In the genomic region with DNA sequence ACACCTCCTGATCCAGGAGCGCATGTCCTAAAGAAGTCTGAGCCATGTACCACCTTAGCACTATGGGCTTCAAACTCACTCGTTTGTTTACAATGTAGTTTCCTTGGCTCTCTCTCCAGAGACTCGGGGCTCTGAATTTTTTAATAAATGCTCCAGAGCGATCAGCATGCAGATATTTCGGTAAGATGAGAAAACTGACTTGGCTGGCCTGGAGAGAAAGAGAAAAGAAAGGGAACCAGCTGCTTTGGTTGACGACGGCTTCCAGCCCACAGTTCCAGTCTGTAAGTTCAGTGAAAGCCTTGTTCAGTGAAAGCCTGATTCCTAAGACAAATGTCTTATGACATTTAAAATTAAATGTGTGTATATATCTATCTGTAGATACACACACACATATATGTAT, we compare ENCODE assay signal across 26 mouse cellular contexts. TPM values are rescaled to one million over a fixed set of nuclear protein-coding genes. Genes with fewer than 3 reads are reported as not detected.
DNase-seq lines count a peak whose midpoint lies in the region; ATAC-seq and TF ChIP-seq lines count a peak whose summit lies in the region.
"Had no signal": no experiment of that assay in that cellular context is flagged by ENCODE, and none has a peak within 500 bp of the region (broad histone marks: within the 10 kb centered on the region; RNA-seq: fewer than 3 reads in every experiment).

No protein-coding gene starts in this region.

- H3K9ac ChIP-seq in forebrain, postnatal 0 days, result no peak overlapping the region
- no peak overlapping the region for H3K9ac ChIP-seq in forebrain, embryonic 11.5 days (ENCODE audit: low read length)
- H3K9ac ChIP-seq in lung, embryonic 15.5 days, result no peak overlapping the region
- no peak overlapping the region for H3K9ac ChIP-seq in lung, postnatal 0 days (replicated peaks; ENCODE audit: low read depth)
- H3K9ac ChIP-seq: forebrain, embryonic 15.5 days; hindbrain, embryonic 12.5 days; hindbrain, embryonic 15.5 days had no signal

- no peaks in the 10 kb centered on the region for H3K36me3 ChIP-seq in forebrain, postnatal 0 days (ENCODE audit: insufficient read depth)
- no peaks in the 10 kb centered on the region for H3K36me3 ChIP-seq in forebrain, embryonic 11.5 days (ENCODE audit: control insufficient read depth, insufficient read depth, low read length)
- H3K36me3 ChIP-seq in lung, embryonic 15.5 days, result no peaks in the 10 kb centered on the region
- no peaks in the 10 kb centered on the region for H3K36me3 ChIP-seq in lung, postnatal 0 days (ENCODE audit: insufficient read depth, low read length)
- H3K36me3 ChIP-seq: forebrain, embryonic 10.5 days; forebrain, embryonic 15.5 days; G1E; hindbrain, embryonic 12.5 days; hindbrain, embryonic 15.5 days had no signal

- DNase-seq in forebrain, postnatal 0 days, result peak; percentile 16
- DNase-seq in forebrain, embryonic 11.5 days (ENCODE audit: low spot score), result no peak
- no peak for DNase-seq in lung, adult 2 months
- DNase-seq in lung, postnatal 0 days (ENCODE audit: low spot score), result peak; percentile 75
- peak; percentile 28 for DNase-seq in lung, postnatal 36 days
- no peak for DNase-seq in adrenal gland, adult 18-20 months (ENCODE audit: low spot score in 2 of 2)
- DNase-seq: adrenal gland, adult 2 months; adrenal gland, postnatal 14 days; B cell, adult 2 months; cerebellum, adult 11-12 months; cerebellum, adult 8-10 months; cerebellum, postnatal 10 days; cerebellum, postnatal 36 days; embryo, embryonic 11 days; gastrocnemius, adult 2 months; gastrocnemius, postnatal 14 days; heart, adult 11 months had no signal

- no peaks in the 10 kb centered on the region for H3K4me1 ChIP-seq in forebrain, postnatal 0 days (ENCODE audit: insufficient read depth)
- no peaks in the 10 kb centered on the region for H3K4me1 ChIP-seq in forebrain, embryonic 11.5 days (replicated peaks; ENCODE audit: control insufficient read depth, insufficient read depth, low read length)
- peaks cover 28% of the 10 kb centered on the region for H3K4me1 ChIP-seq in lung, embryonic 15.5 days
- H3K4me1 ChIP-seq in lung, adult 2 months (ENCODE audit: control insufficient read depth, insufficient read depth, low read length), result no peaks in the 10 kb centered on the region; the same call in 1 of the 2 replicates
- H3K4me1 ChIP-seq in lung, postnatal 0 days (ENCODE audit: insufficient read depth, low read depth, low read length), result no peaks in the 10 kb centered on the region; the same call in 1 of the 2 replicates
- H3K4me1 ChIP-seq: forebrain, embryonic 10.5 days; hindbrain, embryonic 12.5 days; hindbrain, embryonic 15.5 days had no signal

- H3K4me2 ChIP-seq in forebrain, postnatal 0 days (ENCODE audit: low read depth), result no peak overlapping the region
- H3K4me2 ChIP-seq in forebrain, embryonic 11.5 days (ENCODE audit: low read depth, low read length, severe bottlenecking), result no peak overlapping the region
- no peak overlapping the region for H3K4me2 ChIP-seq in lung, embryonic 15.5 days
- H3K4me2 ChIP-seq in lung, postnatal 0 days (replicated peaks; ENCODE audit: low read depth, low read length), result no peak overlapping the region
- H3K4me2 ChIP-seq: forebrain, embryonic 15.5 days; heart, embryonic 11.5 days; hindbrain, embryonic 12.5 days; hindbrain, embryonic 15.5 days had no signal

- no peaks in the 10 kb centered on the region for H3K27me3 ChIP-seq in forebrain, postnatal 0 days (ENCODE audit: insufficient read depth, low read length)
- no peaks in the 10 kb centered on the region for H3K27me3 ChIP-seq in forebrain, embryonic 11.5 days (ENCODE audit: control insufficient read depth, insufficient read depth, low read length)
- H3K27me3 ChIP-seq in lung, embryonic 15.5 days, result no peaks in the 10 kb centered on the region
- H3K27me3 ChIP-seq in lung, postnatal 0 days (replicated peaks; ENCODE audit: insufficient read depth, low read length), result no peaks in the 10 kb centered on the region
- H3K27me3 ChIP-seq: CH12.LX; forebrain, embryonic 15.5 days; hindbrain, embryonic 12.5 days; hindbrain, embryonic 15.5 days had no signal

- no peaks in the 10 kb centered on the region for H3K9me3 ChIP-seq in forebrain, postnatal 0 days (ENCODE audit: low read length)
- no peaks in the 10 kb centered on the region for H3K9me3 ChIP-seq in forebrain, embryonic 11.5 days (ENCODE audit: control insufficient read depth, low read length)
- H3K9me3 ChIP-seq in lung, embryonic 15.5 days, result no peaks in the 10 kb centered on the region
- H3K9me3 ChIP-seq in lung, postnatal 0 days (ENCODE audit: low read length), result no peaks in the 10 kb centered on the region
- H3K9me3 ChIP-seq: forebrain, embryonic 10.5 days; forebrain, embryonic 15.5 days; G1E; hindbrain, embryonic 12.5 days; hindbrain, embryonic 15.5 days had no signal

- ATAC-seq in forebrain, postnatal 0 days, result no peak
- ATAC-seq in forebrain, embryonic 11.5 days (replicated peaks; ENCODE audit: low FRiP score), result no peak
- ATAC-seq in lung, embryonic 15.5 days (ENCODE audit: borderline replicate concordance, extremely low read depth, low FRiP score, low TSS enrichment), result peak; percentile 27; the same call in 1 of the 2 replicates
- ATAC-seq in lung, postnatal 0 days, result no peak
- ATAC-seq: forebrain, embryonic 15.5 days; Patski had no signal

- H3K27ac ChIP-seq in forebrain, postnatal 0 days (ENCODE audit: low read depth, low read length), result no peak overlapping the region
- no peak overlapping the region for H3K27ac ChIP-seq in forebrain, embryonic 11.5 days (ENCODE audit: low read depth, low read length)
- peak overlapping the region; percentile 66 for H3K27ac ChIP-seq in lung, embryonic 15.5 days
- H3K27ac ChIP-seq in lung, postnatal 0 days (ENCODE audit: low read length), result peak overlapping the region; percentile 40; the same call in 1 of the 2 replicates
- H3K27ac ChIP-seq: forebrain, embryonic 10.5 days; forebrain, embryonic 15.5 days; gastrocnemius, adult 2 months; hindbrain, embryonic 12.5 days; hindbrain, embryonic 15.5 days had no signal

- no peak for TF ChIP-seq POLR2A in lung, adult 2 months (IDR thresholded peaks at IDR 0.05; ENCODE audit: borderline replicate concordance, extremely low read depth, low read depth, low read length)

- TF ChIP-seq EP300 in lung, postnatal 0 days (IDR thresholded peaks at IDR 0.05), result no peak

- 54% methylated on average over 7 of the region's 7 CpGs for WGBS in forebrain, postnatal 0 days
- WGBS in forebrain, embryonic 11.5 days, result 86% methylated on average over 7 of the region's 7 CpGs
- WGBS in lung, embryonic 15.5 days, result 50% methylated on average over 7 of the region's 7 CpGs
- 55% methylated on average over 7 of the region's 7 CpGs for WGBS in lung, adult 2 months
- WGBS in lung, postnatal 0 days, result 55% methylated on average over 7 of the region's 7 CpGs

- TF ChIP-seq CTCF in forebrain, postnatal 0 days (IDR thresholded peaks at IDR 0.05; ENCODE audit: low read depth), result no peak
- TF ChIP-seq CTCF in lung, adult 2 months (IDR thresholded peaks at IDR 0.05; ENCODE audit: insufficient read depth, low read length), result no peak
- no peak for TF ChIP-seq CTCF in lung, postnatal 0 days (IDR thresholded peaks at IDR 0.05)

- no peak overlapping the region for H3K4me3 ChIP-seq in forebrain, postnatal 0 days (ENCODE audit: low read depth, low read length)
- no peak overlapping the region for H3K4me3 ChIP-seq in forebrain, embryonic 11.5 days (ENCODE audit: low read depth, low read length)
- H3K4me3 ChIP-seq in lung, embryonic 15.5 days, result no peak overlapping the region
- no peak overlapping the region for H3K4me3 ChIP-seq in lung, adult 2 months (replicated peaks; ENCODE audit: extremely low read depth, low read depth, low read length)
- H3K4me3 ChIP-seq in lung, postnatal 0 days (ENCODE audit: low read depth, low read length), result no peak overlapping the region
- H3K4me3 ChIP-seq: forebrain, embryonic 10.5 days; forebrain, embryonic 15.5 days; gastrocnemius, adult 2 months; hindbrain, embryonic 12.5 days; hindbrain, embryonic 15.5 days had no signal

RNA-seq across cellular contexts. Expression of a gene that starts 59.4 kb away (rescaled TPM):
- total RNA-seq in forebrain, postnatal 0 days (2014; rRNA removed), result 20.4 and 26.8 TPM in 2 replicates
- polyA plus RNA-seq in forebrain, postnatal 0 days (2015; fragmentation: Nextera tagmentation; extraction: Ambion mirVana), result 14.5 and 16.2 TPM in 2 replicates
- polyA plus RNA-seq in forebrain, embryonic 11.5 days (2014; fragmentation: Nextera tagmentation; extraction: Ambion mirVana), result 39.2 and 40.4 TPM in 2 replicates
- polyA plus RNA-seq in lung, embryonic 15.5 days (2015; fragmentation: Nextera tagmentation; extraction: Ambion mirVana), result 41.3 and 42.1 TPM in 2 replicates
- polyA plus RNA-seq in lung, adult 2 months (2012; rRNA removed), result 10.6 and 13.8 TPM in 2 replicates
- 26.6 and 26.7 TPM in 2 replicates for polyA plus RNA-seq in lung, postnatal 0 days (2015; fragmentation: Nextera tagmentation; extraction: Ambion mirVana)
- total RNA-seq in adrenal gland, adult 18-20 months (2021), result 10 to 100 TPM; 25.4 to 31.9 TPM

Comparison
In these comparisons a context has a peak if more than half of its experiments do, and no peak if none do; other contexts are left out.
1. DNase-seq: peak in forebrain, postnatal 0 days (single experiment), lung, postnatal 0 days (single experiment) and lung, postnatal 36 days (single experiment); none in forebrain, embryonic 11.5 days (single experiment), lung, adult 2 months (single experiment) and adrenal gland, adult 18-20 months (0 of 2).
2. H3K27ac ChIP-seq: peak in lung, embryonic 15.5 days (single experiment) and lung, postnatal 0 days (single experiment); none in forebrain, postnatal 0 days (single experiment) and forebrain, embryonic 11.5 days (single experiment).